Mouse (Mus musculus) hindbrain, postnatal 0 days (tissue): ENCODE measurements around the gene Polh. TPM values are rescaled to one million over a fixed set of nuclear protein-coding genes. Genes with fewer than 3 reads are reported as not detected.

Source experiments
- ATAC-seq: fragments of 200-750 bp; cut with Nextera tagmentation; 2 replicates; pipeline ENCODE4 v1.8.0; 2017; ENCODE audit warnings: mild to moderate bottlenecking, moderate TSS enrichment, moderate library complexity
- DNase-seq: peaks from one replicate; pipeline ENCODE4 v3.0.0-alpha.2; 2015; ENCODE audit warnings: low spot score
- H3K27ac ChIP-seq: fragments of 300-500 bp; sonication (generic); 2 replicates; pipeline ENCODE4 v1.5.1; 2014; ENCODE audit warnings: mild to moderate bottlenecking
- H3K27me3 ChIP-seq: fragments of 300-500 bp; sonication (generic); 2 replicates; pipeline ENCODE4 v1.6.1; 2014; ENCODE audit warnings: low read length, mixed read lengths; ENCODE audit not compliant: insufficient read depth
- H3K36me3 ChIP-seq: fragments of 300-500 bp; sonication (generic); 2 replicates; pipeline ENCODE4 v1.6.1; 2014; ENCODE audit warnings: low read length, mixed read lengths; ENCODE audit not compliant: insufficient read depth
- H3K4me1 ChIP-seq: fragments of 300-500 bp; sonication (generic); 2 replicates; pipeline ENCODE4 v1.6.1; 2014; ENCODE audit warnings: antibody characterized with exemption, low read length, mixed read lengths; ENCODE audit not compliant: insufficient read depth
- H3K4me2 ChIP-seq: fragments of 300-500 bp; sonication (generic); 2 replicates; pipeline ENCODE4 v1.6.1; 2014; ENCODE audit warnings: low read depth, mild to moderate bottlenecking, low read length, moderate library complexity, mixed read lengths
- H3K4me3 ChIP-seq: fragments of 300-500 bp; sonication (generic); 2 replicates; pipeline ENCODE4 v1.5.1; 2014; ENCODE audit warnings: low read length
- H3K9ac ChIP-seq: fragments of 300-500 bp; sonication (generic); replicated peaks from 2 replicates; pipeline ENCODE4 v1.6.1; 2014; ENCODE audit warnings: mild to moderate bottlenecking, low read length, moderate library complexity, mixed read lengths
- H3K9me3 ChIP-seq: fragments of 300-500 bp; sonication (generic); 2 replicates; pipeline ENCODE4 v1.6.1; 2016; ENCODE audit warnings: low read length, mixed read lengths
- CTCF ChIP-seq: IDR thresholded peaks from 2 replicates; pipeline ENCODE4 v1.5.1; 2016; ENCODE audit warnings: antibody characterized with exemption, control low read depth, low read depth
- WGBS: fragments of 180-500 bp; shearing (Covaris S2); extraction: QIAGEN DNeasy Blood & Tissue Kit; methylation state at CpG from one replicate; pipeline ENCODE4 v1.1.7; 2014; 5-methylcytosine and 5-hydroxymethylcytosine counted together
- polyA plus RNA-seq: library from polyadenylated mRNA; unstranded; fragments of >200 nt; fragmentation: Nextera tagmentation; extraction: Ambion mirVana; gene quantifications from 2 replicates; pipeline ENCODE4 v1.2.1, GENCODE M21; 2015
- total RNA-seq: library from RNA; depleted of rRNA; stranded (reverse); fragments of >200 nt; gene quantifications from 2 replicates; pipeline ENCODE4 v1.2.3, GENCODE M21; 2014

The Polh gene
- total and polyA plus RNA-seq, 2 experiments from 2014 or later, result 4.7 to 9.7 TPM

DNA sequence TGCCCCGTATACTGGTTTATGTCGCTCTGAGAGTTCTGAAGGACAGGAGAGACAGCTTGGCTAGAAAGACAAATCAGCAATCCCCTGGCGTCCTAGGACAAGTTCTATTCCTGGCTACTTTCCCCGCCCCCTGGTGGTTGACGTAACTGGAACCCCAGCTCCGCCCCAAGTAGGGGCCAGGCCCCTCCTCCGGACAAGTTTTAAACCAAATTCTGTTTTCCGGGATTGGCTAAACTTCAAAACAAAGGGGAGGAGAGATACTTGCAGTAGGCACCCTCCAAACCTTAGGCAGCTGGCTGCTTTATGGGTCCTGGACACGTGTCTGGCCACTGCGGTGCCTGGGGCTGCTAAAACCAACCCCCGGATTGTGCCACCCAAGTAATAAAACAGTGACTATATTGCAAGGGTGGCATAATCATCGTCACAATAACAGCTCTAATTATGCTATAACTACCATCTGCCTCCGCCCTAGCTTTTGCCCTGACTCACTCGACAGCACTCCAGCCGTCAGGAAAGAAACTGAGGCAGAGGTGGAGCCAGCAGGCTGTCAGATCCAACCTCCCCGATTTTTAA, 42.3 kb downstream of the Polh start:
- peaks cover 3% of the 10 kb centered on the region; the same call in 1 of the 2 replicates for H3K4me1 ChIP-seq
- ATAC-seq (peak; percentile 37), DNase-seq (peak; percentile 89)
- H3K9ac ChIP-seq, result peak overlapping the region; percentile 80
- under 1% methylated on average over 16 of the region's 16 CpGs for WGBS
- H3K9me3 ChIP-seq, result no peaks in the 10 kb centered on the region
- TF ChIP-seq CTCF, result peak; percentile 57; the same call in 1 of the 2 replicates
- H3K36me3 ChIP-seq, result peaks cover 12% of the 10 kb centered on the region
- peak overlapping the region; percentile 89 for H3K4me3 ChIP-seq
- H3K27ac ChIP-seq, result peak overlapping the region; percentile 70
- peak overlapping the region; percentile 64 for H3K4me2 ChIP-seq
- no peaks in the 10 kb centered on the region for H3K27me3 ChIP-seq

DNA sequence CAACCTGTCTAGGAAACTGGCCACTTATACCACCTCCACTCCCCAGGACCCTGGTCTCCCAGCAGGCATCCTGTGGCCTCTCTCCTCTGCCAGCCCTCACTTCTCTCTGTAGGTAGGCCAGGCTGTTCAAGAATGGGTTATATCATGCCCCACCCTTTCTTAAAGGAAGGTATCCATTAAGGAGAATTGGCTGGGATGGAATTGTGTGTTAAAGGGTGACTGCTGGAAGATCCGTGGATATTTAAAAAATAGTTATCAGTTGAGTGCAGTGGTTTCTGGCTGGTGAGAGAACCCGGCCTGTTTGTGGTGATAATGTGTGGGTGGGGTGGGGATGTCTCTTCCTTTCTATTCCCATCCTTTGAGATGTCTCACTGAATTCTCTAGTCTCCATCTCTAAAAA, 43.2 kb downstream of the Polh start:
- Histone ChIP-seq H3K4me1 (peaks cover 3% of the 10 kb centered on the region; the same call in 1 of the 2 replicates), H3K27ac (0 out of 2 replicates have a peak overlapping the region, but pooled peaks have one; percentile 46), H3K4me2 (0 out of 2 replicates have a peak overlapping the region, but pooled peaks have one; percentile 64), H3K27me3 (no peaks in the 10 kb centered on the region), H3K4me3 (no peak overlapping the region), H3K9ac (no peak overlapping the region), H3K9me3 (no peaks in the 10 kb centered on the region), H3K36me3 (peaks cover 3% of the 10 kb centered on the region; the same call in 1 of the 2 replicates)
- 69% methylated on average over 2 of the region's 2 CpGs for WGBS
- DNase-seq, result no peak
- no peak for TF ChIP-seq CTCF
- ATAC-seq, result no peak

DNA sequence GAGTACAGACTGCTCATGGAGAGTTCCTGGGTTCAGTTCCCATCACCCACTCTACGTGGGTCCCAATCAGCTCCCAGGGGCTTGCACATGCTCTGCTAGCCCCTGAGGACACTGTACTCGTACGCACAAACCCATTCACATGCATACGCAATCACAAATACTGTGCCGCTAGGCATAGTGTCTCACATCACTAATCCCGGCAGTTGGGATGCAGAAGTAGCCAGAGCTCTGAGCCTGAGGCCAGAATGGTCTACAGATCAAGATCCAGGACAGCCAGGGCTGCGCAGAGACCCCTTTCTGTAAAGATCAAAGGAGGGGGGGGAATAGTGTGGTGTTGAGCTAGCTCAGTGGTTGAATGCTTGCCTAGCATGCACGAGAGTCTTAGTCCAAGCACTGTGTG, 45.3 kb downstream of the Polh start:
- H3K4me3 ChIP-seq, result no peak overlapping the region
- no peaks in the 10 kb centered on the region for H3K36me3 ChIP-seq
- 86% methylated on average over 8 of the region's 8 CpGs for WGBS
- no peak overlapping the region for H3K4me2 ChIP-seq
- no peaks in the 10 kb centered on the region for H3K9me3 ChIP-seq
- DNase-seq, result no peak
- H3K27ac ChIP-seq, result no peak overlapping the region
- no peak for ATAC-seq
- H3K27me3 ChIP-seq, result no peaks in the 10 kb centered on the region
- peaks cover 6% of the 10 kb centered on the region; the same call in 1 of the 2 replicates for H3K4me1 ChIP-seq
- H3K9ac ChIP-seq, result no peak overlapping the region
- TF ChIP-seq CTCF, result no peak

DNA sequence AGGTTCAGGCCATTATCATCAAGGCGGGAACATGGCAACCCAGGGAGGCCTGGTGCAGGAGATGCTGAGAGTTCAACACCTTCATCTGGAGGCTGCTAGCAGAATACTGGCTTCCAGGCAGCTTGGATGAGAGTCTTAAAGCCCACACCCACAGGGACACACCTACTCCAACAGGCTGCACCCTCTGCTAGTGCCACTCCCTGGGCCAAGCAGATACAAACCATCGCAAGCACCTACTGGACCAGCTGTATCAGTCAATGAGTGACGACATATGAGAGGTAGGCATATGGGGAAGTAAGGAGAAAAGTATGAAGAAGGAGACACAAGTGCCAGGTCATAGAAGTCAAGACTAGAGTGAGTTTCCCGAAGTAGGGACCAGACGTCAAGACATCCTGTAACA, 45.8 kb downstream of the Polh start:
- no peaks in the 10 kb centered on the region for H3K27me3 ChIP-seq
- WGBS, result 93% methylated on average over 5 of the region's 5 CpGs
- no peaks in the 10 kb centered on the region for H3K9me3 ChIP-seq
- peaks cover 6% of the 10 kb centered on the region; the same call in 1 of the 2 replicates for H3K4me1 ChIP-seq
- no peak overlapping the region for H3K4me3 ChIP-seq
- H3K36me3 ChIP-seq, result no peaks in the 10 kb centered on the region
- ATAC-seq (no peak), DNase-seq (no peak)
- H3K27ac ChIP-seq, result no peak overlapping the region
- no peak overlapping the region for H3K9ac ChIP-seq
- no peak overlapping the region for H3K4me2 ChIP-seq
- TF ChIP-seq CTCF, result no peak

DNA sequence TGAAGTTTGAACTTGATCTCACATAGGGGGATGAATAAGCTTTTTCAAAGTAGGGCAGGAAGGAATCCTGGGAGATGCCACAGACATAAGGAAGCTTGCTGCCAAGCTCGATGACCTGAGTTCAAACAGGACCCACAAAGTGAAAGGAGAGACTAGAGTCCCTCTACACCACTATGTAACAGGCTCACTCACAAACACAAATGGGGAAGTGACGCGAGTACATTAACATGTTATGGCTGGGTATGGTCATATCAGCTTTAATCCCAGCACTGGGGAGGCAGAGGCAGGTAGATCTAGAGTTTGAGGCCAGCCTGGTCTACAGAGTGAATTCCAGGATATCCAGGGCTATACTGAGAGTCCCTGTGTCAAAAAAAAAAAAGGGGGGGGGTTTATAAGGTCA, 48.1 kb downstream of the Polh start:
- no peak overlapping the region for H3K27ac ChIP-seq
- H3K9me3 ChIP-seq, result no peaks in the 10 kb centered on the region
- no peak overlapping the region for H3K4me2 ChIP-seq
- H3K27me3 ChIP-seq, result no peaks in the 10 kb centered on the region
- DNase-seq (no peak), ATAC-seq (no peak)
- no peak overlapping the region for H3K4me3 ChIP-seq
- peaks cover 6% of the 10 kb centered on the region; the same call in 1 of the 2 replicates for H3K4me1 ChIP-seq
- WGBS, result 96% methylated on average over 3 of the region's 3 CpGs
- H3K36me3 ChIP-seq, result no peaks in the 10 kb centered on the region
- H3K9ac ChIP-seq, result no peak overlapping the region
- no peak for TF ChIP-seq CTCF

DNA sequence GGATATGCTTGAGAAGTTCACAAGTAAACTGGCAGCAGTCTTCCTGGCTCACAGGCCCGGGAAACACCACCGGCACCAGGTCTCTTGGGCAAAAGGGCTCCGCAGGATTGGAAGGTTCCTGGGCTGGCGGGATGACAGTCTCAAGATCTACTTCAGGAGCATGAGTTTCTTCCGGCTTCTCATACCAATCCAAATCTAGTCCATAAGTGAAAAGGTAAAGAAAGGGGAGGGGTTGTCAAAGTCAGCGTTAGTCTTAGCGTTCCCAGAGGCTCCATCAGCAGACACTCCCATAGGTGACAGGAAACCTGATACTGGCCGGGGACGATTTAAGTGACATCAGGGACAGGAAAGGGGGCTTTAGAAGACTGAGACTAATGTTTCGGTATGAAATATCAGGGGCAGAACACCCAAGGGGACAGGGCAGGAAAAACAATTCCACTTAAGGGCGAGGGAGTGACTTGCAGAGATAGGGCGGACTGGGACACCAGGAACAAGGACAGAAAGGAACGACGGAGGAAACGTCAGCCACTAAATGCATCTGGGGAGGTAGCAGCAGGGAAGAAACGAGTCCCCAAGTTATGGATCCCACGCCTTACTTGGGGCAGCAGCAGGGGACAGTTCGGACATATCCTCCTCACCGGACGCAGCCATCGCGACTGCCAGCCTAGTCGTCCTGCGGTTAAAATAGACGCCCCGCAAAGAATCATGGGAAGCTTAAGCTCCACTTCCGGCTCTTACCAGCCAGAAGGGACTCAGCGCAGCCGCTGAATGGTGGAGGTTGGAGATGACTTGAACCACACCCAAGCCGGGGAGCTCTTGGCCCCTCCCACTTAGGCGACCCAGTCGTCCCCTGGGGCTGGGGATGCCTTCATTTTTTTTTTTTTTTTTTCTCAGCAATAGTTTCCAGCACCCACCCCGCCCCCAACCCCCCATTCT, 49.3 kb downstream of the Polh start, which contains the start of gene Mad2l1bp:
Gene Mad2l1bp, minus strand, starts transcription at position 707 of the 936 bp plus-strand sequence.
- H3K36me3 ChIP-seq, result peaks cover 2% of the 10 kb centered on the region; the same call in 1 of the 2 replicates
- peak within 1 kb of the TSS; percentile 68; the same call in 1 of the 2 replicates for H3K27ac ChIP-seq
- DNase-seq (peak; percentile 94), ATAC-seq (peak; percentile 91)
- no peak for TF ChIP-seq CTCF
- no peaks in the 10 kb centered on the region for H3K9me3 ChIP-seq
- peak within 1 kb of the TSS; percentile 65 for H3K4me3 ChIP-seq
- H3K4me2 ChIP-seq, result peak within 1 kb of the TSS; percentile 98
- no peaks in the 10 kb centered on the region for H3K27me3 ChIP-seq
- H3K4me1 ChIP-seq, result peaks cover 6% of the 10 kb centered on the region; the same call in 1 of the 2 replicates
- H3K9ac ChIP-seq, result peak within 1 kb of the TSS; percentile 70
- 8% methylated on average over 32 of the region's 33 CpGs for WGBS
